Mouse (Mus musculus) kidney, adult 2 months (tissue): ENCODE data around the gene Xylt1. TPM values are rescaled to one million over a fixed set of nuclear protein-coding genes. Genes with fewer than 3 reads are reported as not detected.
A peak's percentile ranks its signal among the peaks of the same experiment; 100 is the strongest.

Source experiments
- DNase-seq: peaks from one replicate; pipeline ENCODE4 v3.0.0; 2021
- H3K27ac ChIP-seq: fragments of 200-500 bp; 2 replicates; pipeline ENCODE4 v1.5.1; 2012; ENCODE audit warnings: low read depth, low read length, control low read depth, inconsistent platforms; ENCODE audit not compliant: insufficient read depth
- H3K27me3 ChIP-seq: fragments of 200-500 bp; replicated peaks from 2 replicates; pipeline ENCODE4 v1.6.1; 2012; ENCODE audit warnings: mild to moderate bottlenecking, moderate library complexity, low read length, inconsistent platforms; ENCODE audit not compliant: control insufficient read depth, insufficient read depth
- H3K36me3 ChIP-seq: fragments of 200-500 bp; 2 replicates; pipeline ENCODE4 v1.6.1; 2012; ENCODE audit warnings: mild to moderate bottlenecking, moderate library complexity, low read length, inconsistent platforms; ENCODE audit not compliant: control insufficient read depth, insufficient read depth
- H3K4me1 ChIP-seq: fragments of 200-500 bp; 2 replicates; pipeline ENCODE4 v1.6.1; 2011; ENCODE audit warnings: low read length; ENCODE audit not compliant: control insufficient read depth, insufficient read depth
- H3K4me3 ChIP-seq: fragments of 200-500 bp; 2 replicates; pipeline ENCODE4 v1.5.1; 2011; ENCODE audit warnings: mild to moderate bottlenecking, low read depth, low read length, control low read depth; ENCODE audit not compliant: insufficient read depth
- CTCF ChIP-seq: fragments of 200-500 bp; conservative IDR thresholded peaks from 2 replicates; pipeline ENCODE4 v1.5.1; 2011; ENCODE audit warnings: low read depth, mild to moderate bottlenecking, control low read depth, low read length, moderate library complexity, mixed read lengths; ENCODE audit not compliant: insufficient read depth, insufficient read length
- POLR2A ChIP-seq: fragments of 200-500 bp; IDR thresholded peaks from one replicate; pipeline ENCODE4 v1.6.1; 2011; ENCODE audit warnings: low read depth, low read length, control low read depth
- WGBS: fragments of 180-500 bp; shearing (Covaris S2); methylation state at CpG from one replicate; pipeline ENCODE4 v1.1.7; 2018; 5-methylcytosine and 5-hydroxymethylcytosine counted together
- polyA plus RNA-seq: library from polyadenylated mRNA; depleted of rRNA; stranded (reverse); fragments of >200 nt; gene quantifications from 2 replicates; pipeline ENCODE4 v1.2.3, GENCODE M21; 2012

The Xylt1 gene
- polyA plus RNA-seq, 1 experiment = 6.1 TPM

- DNase-seq = no peak
- no peaks in the 10 kb centered on the region for H3K36me3 ChIP-seq
- no peaks in the 10 kb centered on the region for H3K27me3 ChIP-seq
- 83% methylated on average over 5 of the region's 5 CpGs for WGBS
- no peak overlapping the region for H3K27ac ChIP-seq
- no peak overlapping the region for H3K4me3 ChIP-seq
- no peaks in the 10 kb centered on the region for H3K4me1 ChIP-seq
- TF ChIP-seq CTCF (no peak), POLR2A (no peak)
Measured at GRCm38 (mm10) chr7:117369290-117369941, 11.4 kb upstream of the Xylt1 start.

- Histone ChIP-seq H3K4me1 (0 out of 2 replicates have a peak, but pooled peaks cover 4% of the 10 kb centered on the region), H3K36me3 (no peaks in the 10 kb centered on the region), H3K27me3 (no peaks in the 10 kb centered on the region), H3K4me3 (no peak overlapping the region), H3K27ac (no peak overlapping the region)
- TF ChIP-seq POLR2A (no peak), CTCF (peak; percentile 71)
- 26% methylated on average over 9 of the region's 9 CpGs for WGBS
- DNase-seq = peak; percentile 74
Measured at GRCm38 (mm10) chr7:117375886-117376309, 4.9 kb upstream of the Xylt1 start.

GRCm38 (mm10) chr7:117377138-117377537 is 3.6 kb upstream of the Xylt1 start:
- no peak for DNase-seq
- WGBS = 89% methylated on average over 3 of the region's 3 CpGs
- no peak overlapping the region for H3K4me3 ChIP-seq

GRCm38 (mm10) chr7:117380036-117380417 is 752 bp upstream of the Xylt1 start:
- WGBS = 8% methylated on average over 7 of the region's 7 CpGs
- Histone ChIP-seq H3K27me3 (no peaks in the 10 kb centered on the region), H3K4me3 (peak overlapping the region; percentile 88), H3K36me3 (no peaks in the 10 kb centered on the region), H3K27ac (no peak overlapping the region), H3K4me1 (peaks cover 11% of the 10 kb centered on the region; the same call in 1 of the 2 replicates)
- DNase-seq = no peak
- TF ChIP-seq CTCF = no peak

More at GRCm38 (mm10) chr7:117377138-117377537, 3.6 kb upstream of the Xylt1 start:
- Histone ChIP-seq H3K4me1 (peaks cover 8% of the 10 kb centered on the region; the same call in 1 of the 2 replicates), H3K27me3 (no peaks in the 10 kb centered on the region), H3K36me3 (no peaks in the 10 kb centered on the region), H3K27ac (no peak overlapping the region)
- TF ChIP-seq POLR2A (no peak), CTCF (no peak)

GRCm38 (mm10) chr7:117381188-117381981 is 606 bp downstream of the Xylt1 start:
- Histone ChIP-seq H3K36me3 (no peaks in the 10 kb centered on the region), H3K4me3 (peak overlapping the region; percentile 88), H3K27me3 (no peaks in the 10 kb centered on the region), H3K27ac (peak overlapping the region; percentile 45), H3K4me1 (peaks cover 15% of the 10 kb centered on the region; the same call in 1 of the 2 replicates)
- DNase-seq = peak; percentile 58
- WGBS = under 1% methylated on average over 64 of the region's 64 CpGs
- TF ChIP-seq CTCF (no peak), POLR2A (no peak)

- 42% methylated on average over 2 of the region's 2 CpGs for WGBS
- no peaks in the 10 kb centered on the region for H3K36me3 ChIP-seq
- H3K4me3 ChIP-seq = peak overlapping the region; percentile 88
- H3K27me3 ChIP-seq = no peaks in the 10 kb centered on the region
- H3K4me1 ChIP-seq = peaks cover 20% of the 10 kb centered on the region; the same call in 1 of the 2 replicates
- no peak for DNase-seq
- TF ChIP-seq CTCF (no peak), POLR2A (no peak)
- no peak overlapping the region for H3K27ac ChIP-seq
Measured at GRCm38 (mm10) chr7:117382006-117382405, 1.2 kb downstream of the Xylt1 start.
